ENCODE assay signal across 21 mouse cellular contexts in genomic region chr6:37903810-37904209, GRCm38 (mm10). TPM values are rescaled to one million over a fixed set of nuclear protein-coding genes. Genes with fewer than 3 reads are reported as not detected.
DNase-seq lines count a peak whose midpoint lies in the region; ATAC-seq and TF ChIP-seq lines count a peak whose summit lies in the region.
"Had no signal": no experiment of that assay in that cellular context is flagged by ENCODE, and none has a peak within 500 bp of the region (broad histone marks: within the 10 kb centered on the region; RNA-seq: fewer than 3 reads in every experiment).

No protein-coding gene starts in this region.

- in situ Hi-C loops in CH12.LX (cut with MboI; ENCODE audit: low pct_ligation_motif_present, low pct_unique_long_range_greater_than_20kb, low sequenced_read_pairs), result no loop called here

- TF ChIP-seq RAD21 in CH12.LX (IDR thresholded peaks at IDR 0.05; ENCODE audit: low read depth, low read length), result no peak

- WGBS in kidney, embryonic 14.5 days, result 61% methylated on average over 1 of the region's 1 CpGs

- H3K4me1 ChIP-seq in CH12.LX (ENCODE audit: control insufficient read depth in 1 of 2, insufficient read depth in 2 of 2), result peaks cover 0 to 3% of the 10 kb centered on the region in 2 experiments; a peak in 1 of 4 replicates
- no peaks in the 10 kb centered on the region for H3K4me1 ChIP-seq in kidney, embryonic 14.5 days (ENCODE audit: control insufficient read depth, insufficient read depth, low read length)
- H3K4me1 ChIP-seq: embryonic facial prominence, embryonic 12.5 days; hindbrain, embryonic 12.5 days; liver, embryonic 13.5 days had no signal

- TF ChIP-seq EP300 in CH12.LX (IDR thresholded peaks at IDR 0.05; ENCODE audit: low read length), result no peak

- no peak for DNase-seq in gastrocnemius, adult 2 months
- DNase-seq in gastrocnemius, postnatal 36 days, result no peak
- no peak for DNase-seq in left cerebral cortex, adult 2 months (ENCODE audit: extremely low spot score in 1 of 2, low spot score in 2 of 2)
- DNase-seq in left cerebral cortex, adult 18-20 months (ENCODE audit: low spot score in 2 of 2), result no peak
- DNase-seq in CH12.LX (ENCODE audit: extremely low read depth) (no peak), R1 (ENCODE audit: low read depth, low spot score) (peak; percentile 53)
- DNase-seq in Muller cell, postnatal 12 days (ENCODE audit: inconsistent ontology term), result no peak
- DNase-seq: adrenal gland, postnatal 25 days; cerebellum, adult 2 months; heart, adult 18-20 months; kidney, adult 11 months; kidney, postnatal 4 days; liver, embryonic 13.5 days; lung, postnatal 14 days; spleen, adult 18-20 months had no signal

- peaks cover 16% of the 10 kb centered on the region for H3K79me2 ChIP-seq in CH12.LX (replicated peaks; ENCODE audit: control insufficient read depth, extremely low read depth, insufficient read depth, poor library complexity, severe bottlenecking)

- H3K9ac ChIP-seq in CH12.LX (ENCODE audit: insufficient read depth, low read depth), result no peak overlapping the region
- no peak overlapping the region for H3K9ac ChIP-seq in kidney, embryonic 14.5 days (ENCODE audit: low read depth, low read length)
- H3K9ac ChIP-seq: embryonic facial prominence, embryonic 12.5 days; hindbrain, embryonic 12.5 days; liver, embryonic 13.5 days had no signal

- H3K27me3 ChIP-seq in CH12.LX (replicated peaks), result no peaks in the 10 kb centered on the region
- no peaks in the 10 kb centered on the region for H3K27me3 ChIP-seq in kidney, embryonic 14.5 days (ENCODE audit: control insufficient read depth, insufficient read depth, low read length)
- H3K27me3 ChIP-seq: embryonic facial prominence, embryonic 12.5 days; hindbrain, embryonic 12.5 days; liver, embryonic 13.5 days; megakaryocyte, embryonic 14.5 days had no signal

- no peak for ATAC-seq in kidney, embryonic 14.5 days (ENCODE audit: low FRiP score, low TSS enrichment)
- ATAC-seq: forebrain, embryonic 16.5 days; midbrain, embryonic 16.5 days had no signal

- no peaks in the 10 kb centered on the region for H3K9me3 ChIP-seq in CH12.LX (replicated peaks; ENCODE audit: low read length)
- no peaks in the 10 kb centered on the region for H3K9me3 ChIP-seq in kidney, embryonic 14.5 days (ENCODE audit: control insufficient read depth, low read length)
- H3K9me3 ChIP-seq: embryonic facial prominence, embryonic 12.5 days; hindbrain, embryonic 12.5 days; liver, embryonic 13.5 days; megakaryocyte, embryonic 14.5 days had no signal

- H3K4me2 ChIP-seq in CH12.LX (ENCODE audit: insufficient read depth, low read depth, poor library complexity, severe bottlenecking), result no peak overlapping the region
- H3K4me2 ChIP-seq in kidney, embryonic 14.5 days (replicated peaks; ENCODE audit: low read depth, low read length), result no peak overlapping the region
- H3K4me2 ChIP-seq: embryonic facial prominence, embryonic 12.5 days; hindbrain, embryonic 12.5 days; liver, embryonic 13.5 days had no signal

- no peak overlapping the region for H3K4me3 ChIP-seq in gastrocnemius, adult 2 months
- no peak overlapping the region for H3K4me3 ChIP-seq in left cerebral cortex, adult 2 months
- no peak overlapping the region for H3K4me3 ChIP-seq in CH12.LX (replicated peaks in 1 of 3; ENCODE audit: low read depth in 2 of 3, low read length in 2 of 3, poor library complexity in 1 of 3)
- no peak overlapping the region for H3K4me3 ChIP-seq in kidney, embryonic 14.5 days (ENCODE audit: low read length)
- H3K4me3 ChIP-seq: embryonic facial prominence, embryonic 12.5 days; hindbrain, embryonic 12.5 days; liver, embryonic 13.5 days; megakaryocyte, embryonic 14.5 days had no signal

- peaks cover 17 to 46% of the 10 kb centered on the region in 2 experiments for H3K36me3 ChIP-seq in CH12.LX (replicated peaks in 1 of 2; ENCODE audit: control insufficient read depth in 1 of 2, insufficient read depth in 1 of 2, low read length in 1 of 2)
- H3K36me3 ChIP-seq in kidney, embryonic 14.5 days (ENCODE audit: control insufficient read depth, insufficient read depth, low read length), result peaks cover 27% of the 10 kb centered on the region

- TF ChIP-seq CTCF in gastrocnemius, adult 2 months (IDR thresholded peaks at IDR 0.05), result peak; percentile 25; the same call in 1 of the 2 replicates
- peak; percentile 16; the same call in 1 of the 2 replicates for TF ChIP-seq CTCF in left cerebral cortex, adult 2 months (IDR thresholded peaks at IDR 0.05)
- TF ChIP-seq CTCF in CH12.LX (conservative IDR thresholded peaks at IDR 0.05 in 1 of 2, IDR thresholded peaks at IDR 0.05 in 1 of 2; ENCODE audit: low read depth in 2 of 2, low read length in 2 of 2), result peak in 1 of 2 experiments; percentile 30; a peak in 2 of 4 replicates

- TF ChIP-seq POLR2A in CH12.LX (IDR thresholded peaks at IDR 0.05; ENCODE audit: low read depth, low read length), result no peak

- intact Hi-C loops in gastrocnemius, adult 2 months (cut with DNase I), result no loop called here
- intact Hi-C loops in gastrocnemius, postnatal 36 days (cut with DNase I), result no loop called here
- intact Hi-C loops in left cerebral cortex, adult 2 months (cut with DNase I), result no loop called here

- H3K27ac ChIP-seq in gastrocnemius, adult 2 months, result no peak overlapping the region
- H3K27ac ChIP-seq in left cerebral cortex, adult 2 months, result no peak overlapping the region
- no peak overlapping the region for H3K27ac ChIP-seq in CH12.LX (ENCODE audit: insufficient read depth, low read depth)
- H3K27ac ChIP-seq in kidney, embryonic 14.5 days (ENCODE audit: low read depth, low read length), result no peak overlapping the region
- H3K27ac ChIP-seq: embryonic facial prominence, embryonic 12.5 days; hindbrain, embryonic 12.5 days; liver, embryonic 13.5 days had no signal

- dilution Hi-C loops in CH12.LX (cut with MboI; ENCODE audit: extremely low pct_ligation_motif_present, extremely low pct_unique_long_range_greater_than_20kb, low sequenced_read_pairs), result no loop called here

TF ChIP-seq in CH12.LX, 34 proteins besides CTCF, POLR2A, EP300 and RAD21:
- TF ChIP-seq CHD2 (IDR thresholded peaks at IDR 0.05; ENCODE audit: low read length) (no peak), IRF4 (IDR thresholded peaks at IDR 0.05; ENCODE audit: low read depth, low read length) (no peak), RCOR1 (conservative IDR thresholded peaks at IDR 0.05; ENCODE audit: low read depth, low read length) (no peak), CHD1 (IDR thresholded peaks at IDR 0.05; ENCODE audit: low read depth, low read length) (no peak), SMC3 (IDR thresholded peaks at IDR 0.05; ENCODE audit: low read depth, low read length) (peak; percentile 10; the same call in 1 of the 2 replicates), USF1 (IDR thresholded peaks at IDR 0.05; ENCODE audit: low read depth, low read length) (no peak)

RNA-seq across cellular contexts. Expression of gene Trim24, which starts 33.2 kb away (rescaled TPM):
- 10 to 100 TPM; 32.6 to 53.6 TPM for total RNA-seq in gastrocnemius, adult 2 months (2021)
- total RNA-seq in gastrocnemius, postnatal 36 days (2021), result 10 to 100 TPM; 34.3 TPM
- 10 to 100 TPM; 32.2 to 32.8 TPM for total RNA-seq in left cerebral cortex, adult 2 months (2021)
- 10 to 100 TPM; 27.2 to 30.0 TPM for total RNA-seq in left cerebral cortex, adult 18-20 months (2021)
- total RNA-seq in CH12.LX (2012; rRNA removed) (23.2 and 23.7 TPM in 2 replicates), CH12.LX (2014; rRNA removed) (35.7 and 40.2 TPM in 2 replicates)
- 28.4 and 31.7 TPM in 2 replicates for polyA plus RNA-seq in CH12.LX (2012; ENCODE audit: insufficient read length, low read depth)
- 25.8 and 34.2 TPM in 2 replicates for polyA plus RNA-seq in kidney, embryonic 14.5 days (2014; fragmentation: Nextera tagmentation; extraction: Ambion mirVana)
